Mouse (Mus musculus): ENCODE data around the gene Kcnn1. TPM values are rescaled to one million over a fixed set of nuclear protein-coding genes. Genes with fewer than 3 reads are reported as not detected.

The Kcnn1 gene
- polyA plus RNA-seq, 1 experiment from 2014 or later, result 12.6 TPM

GRCm38 (mm10) chr8:70808239-70808638, 54.8 kb downstream of the Kcnn1 start, which contains the start of gene Il12rb1:
TSS of gene Il12rb1 (plus strand) at chr8:70808449.
- Histone ChIP-seq H3K4me1 (ENCODE audit: control insufficient read depth, insufficient read depth, low read length) (peaks cover 5% of the 10 kb centered on the region; the same call in 1 of the 2 replicates), H3K36me3 (ENCODE audit: control insufficient read depth, insufficient read depth, low read length) (no peaks in the 10 kb centered on the region), H3K4me2 (ENCODE audit: low read depth, low read length) (no peak within 1 kb of the TSS), H3K27ac (ENCODE audit: low read depth, low read length) (no peak within 1 kb of the TSS), H3K9ac (replicated peaks; ENCODE audit: low read depth, low read length) (no peak within 1 kb of the TSS), H3K27me3 (ENCODE audit: control insufficient read depth, insufficient read depth, low read length) (peaks cover 16% of the 10 kb centered on the region; the same call in 1 of the 2 replicates), H3K9me3 (ENCODE audit: control insufficient read depth, low read length) (no peaks in the 10 kb centered on the region), H3K4me3 (ENCODE audit: low read depth, low read length) (no peak within 1 kb of the TSS)
- WGBS, result 57% methylated on average over 5 of the region's 5 CpGs
- ATAC-seq (ENCODE audit: low read depth), result no peak

GRCm38 (mm10) chr8:70807304-70807703, 55.8 kb downstream of the Kcnn1 start:
- ATAC-seq (ENCODE audit: low read depth), result no peak
- H3K4me1 ChIP-seq (ENCODE audit: control insufficient read depth, insufficient read depth, low read length), result peaks cover 5% of the 10 kb centered on the region; the same call in 1 of the 2 replicates
- H3K36me3 ChIP-seq (ENCODE audit: control insufficient read depth, insufficient read depth, low read length), result no peaks in the 10 kb centered on the region
- no peak overlapping the region for H3K4me3 ChIP-seq (ENCODE audit: low read depth, low read length)
- H3K9ac ChIP-seq (replicated peaks; ENCODE audit: low read depth, low read length), result no peak overlapping the region
- no peak overlapping the region for H3K27ac ChIP-seq (ENCODE audit: low read depth, low read length)
- H3K27me3 ChIP-seq (ENCODE audit: control insufficient read depth, insufficient read depth, low read length), result peaks cover 16% of the 10 kb centered on the region
- no peak overlapping the region for H3K4me2 ChIP-seq (ENCODE audit: low read depth, low read length)
- H3K9me3 ChIP-seq (ENCODE audit: control insufficient read depth, low read length), result no peaks in the 10 kb centered on the region
- 68% methylated on average over 1 of the region's 1 CpGs for WGBS

GRCm38 (mm10) chr8:70806541-70806940, 56.5 kb downstream of the Kcnn1 start:
- Histone ChIP-seq H3K4me2 (ENCODE audit: low read depth, low read length) (no peak overlapping the region), H3K27me3 (ENCODE audit: control insufficient read depth, insufficient read depth, low read length) (peaks cover 16% of the 10 kb centered on the region), H3K4me3 (ENCODE audit: low read depth, low read length) (no peak overlapping the region), H3K27ac (ENCODE audit: low read depth, low read length) (no peak overlapping the region), H3K36me3 (ENCODE audit: control insufficient read depth, insufficient read depth, low read length) (no peaks in the 10 kb centered on the region), H3K9me3 (ENCODE audit: control insufficient read depth, low read length) (no peaks in the 10 kb centered on the region), H3K9ac (replicated peaks; ENCODE audit: low read depth, low read length) (no peak overlapping the region), H3K4me1 (ENCODE audit: control insufficient read depth, insufficient read depth, low read length) (peaks cover 5% of the 10 kb centered on the region; the same call in 1 of the 2 replicates)
- no peak for ATAC-seq (ENCODE audit: low read depth)
- 75% methylated on average over 4 of the region's 4 CpGs for WGBS

DNA sequence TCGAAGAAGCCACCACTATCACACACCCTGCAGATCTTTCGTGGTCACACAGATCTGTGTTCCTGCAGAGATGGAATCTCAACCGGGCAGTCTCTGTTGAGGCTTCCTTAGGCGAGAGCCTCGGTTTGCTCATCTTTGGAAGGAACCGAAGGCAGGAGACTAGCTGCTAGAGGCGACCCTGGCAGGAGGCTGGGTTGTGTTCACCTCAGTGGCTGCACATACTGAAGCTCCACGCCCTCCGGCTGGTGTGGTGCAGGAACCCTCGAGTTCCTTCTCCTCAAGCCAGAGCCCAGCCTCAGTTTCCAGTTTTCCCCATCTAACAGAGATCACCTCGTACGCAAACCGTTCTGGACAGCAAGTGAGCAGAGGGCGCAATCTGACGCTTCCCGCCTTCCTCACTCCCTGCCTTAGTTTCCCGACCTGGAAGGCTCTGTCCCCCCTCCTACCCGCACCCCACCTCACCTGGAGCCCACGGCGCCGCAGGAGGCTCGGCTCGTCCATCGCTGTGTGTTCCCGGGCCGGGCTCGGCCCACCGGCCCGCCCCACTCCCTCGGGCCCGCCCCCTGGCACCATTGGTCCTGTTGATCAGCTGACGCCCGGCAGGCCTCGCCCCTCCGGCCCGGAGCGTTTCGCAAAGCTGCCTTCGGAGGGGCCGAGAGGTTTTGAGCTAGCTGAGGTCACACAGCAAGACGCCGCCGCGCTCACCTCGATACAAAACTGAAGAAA, 58.4 kb downstream of the Kcnn1 start, which contains the start of gene Mast3:
TSS of gene Mast3 (minus strand) at position 574 of the 726 bp plus-strand sequence.
- Histone ChIP-seq H3K36me3 (ENCODE audit: control insufficient read depth, insufficient read depth, low read length) (no peaks in the 10 kb centered on the region), H3K9me3 (ENCODE audit: control insufficient read depth, low read length) (no peaks in the 10 kb centered on the region), H3K4me1 (ENCODE audit: control insufficient read depth, insufficient read depth, low read length) (peaks cover 5% of the 10 kb centered on the region; the same call in 1 of the 2 replicates), H3K9ac (replicated peaks; ENCODE audit: low read depth, low read length) (peak within 1 kb of the TSS; percentile 25; the same call in 1 of the 2 replicates), H3K4me2 (ENCODE audit: low read depth, low read length) (peak within 1 kb of the TSS; percentile 65), H3K4me3 (ENCODE audit: low read depth, low read length) (peak within 1 kb of the TSS; percentile 44), H3K27ac (ENCODE audit: low read depth, low read length) (no peak within 1 kb of the TSS), H3K27me3 (ENCODE audit: control insufficient read depth, insufficient read depth, low read length) (peaks cover 17% of the 10 kb centered on the region)
- peak; percentile 87 for ATAC-seq (ENCODE audit: low read depth)
- 1% methylated on average over 44 of the region's 45 CpGs for WGBS

DNA sequence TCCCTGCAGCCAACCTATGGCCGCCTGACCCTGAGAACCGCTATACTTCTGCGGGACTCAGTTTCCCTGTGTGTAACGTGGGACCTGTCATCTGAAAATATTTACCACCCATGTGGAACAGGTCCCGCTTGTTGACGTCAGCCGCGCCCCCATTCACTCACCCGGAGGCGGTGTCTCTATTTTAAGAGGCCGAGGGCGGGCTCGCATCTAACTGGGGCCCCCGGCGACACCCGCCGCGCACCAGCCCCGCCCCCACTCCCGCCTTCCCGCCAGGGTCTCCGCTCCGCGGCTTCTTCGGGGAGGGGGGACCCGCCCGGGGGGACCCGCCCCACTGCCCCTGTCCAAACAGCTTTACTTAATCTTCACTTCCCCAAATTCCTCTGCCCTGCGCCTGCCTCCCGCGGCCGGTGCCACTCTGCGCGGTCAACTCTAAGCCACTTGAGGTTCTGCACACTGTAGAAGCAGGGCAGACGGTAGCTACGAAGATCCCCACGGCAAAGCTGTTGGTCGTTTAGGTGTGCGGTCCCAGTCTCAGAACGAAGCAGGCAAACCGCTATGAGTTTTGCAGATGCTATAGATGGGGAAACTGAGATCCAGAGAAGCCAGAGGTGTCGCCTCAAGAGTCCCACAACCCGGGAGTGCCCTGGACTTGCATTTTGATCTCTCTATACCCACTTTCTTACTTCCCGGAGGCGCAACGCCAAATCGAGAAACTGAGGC, 59.1 kb downstream of the Kcnn1 start:
- peak overlapping the region; percentile 44 for H3K4me3 ChIP-seq (ENCODE audit: low read depth, low read length)
- peaks cover 5% of the 10 kb centered on the region; the same call in 1 of the 2 replicates for H3K4me1 ChIP-seq (ENCODE audit: control insufficient read depth, insufficient read depth, low read length)
- H3K9ac ChIP-seq (replicated peaks; ENCODE audit: low read depth, low read length), result 0 out of 2 replicates have a peak overlapping the region, but pooled peaks have one; percentile 25
- peak overlapping the region; percentile 65 for H3K4me2 ChIP-seq (ENCODE audit: low read depth, low read length)
- no peaks in the 10 kb centered on the region for H3K36me3 ChIP-seq (ENCODE audit: control insufficient read depth, insufficient read depth, low read length)
- 2% methylated on average over 44 of the region's 47 CpGs for WGBS
- ATAC-seq (ENCODE audit: low read depth), result 0 out of 2 replicates have a peak, but pooled peaks have one; percentile 15
- H3K9me3 ChIP-seq (ENCODE audit: control insufficient read depth, low read length), result no peaks in the 10 kb centered on the region
- H3K27ac ChIP-seq (ENCODE audit: low read depth, low read length), result no peak overlapping the region
- peaks cover 23% of the 10 kb centered on the region for H3K27me3 ChIP-seq (ENCODE audit: control insufficient read depth, insufficient read depth, low read length)

GRCm38 (mm10) chr8:70802786-70803510, 60.1 kb downstream of the Kcnn1 start:
- peaks cover 9% of the 10 kb centered on the region; the same call in 1 of the 2 replicates for H3K4me1 ChIP-seq (ENCODE audit: control insufficient read depth, insufficient read depth, low read length)
- ATAC-seq (ENCODE audit: low read depth), result no peak
- no peak overlapping the region for H3K4me2 ChIP-seq (ENCODE audit: low read depth, low read length)
- H3K36me3 ChIP-seq (ENCODE audit: control insufficient read depth, insufficient read depth, low read length), result no peaks in the 10 kb centered on the region
- H3K27me3 ChIP-seq (ENCODE audit: control insufficient read depth, insufficient read depth, low read length), result peaks cover 25% of the 10 kb centered on the region
- no peak overlapping the region for H3K4me3 ChIP-seq (ENCODE audit: low read depth, low read length)
- H3K9ac ChIP-seq (replicated peaks; ENCODE audit: low read depth, low read length), result no peak overlapping the region
- no peaks in the 10 kb centered on the region for H3K9me3 ChIP-seq (ENCODE audit: control insufficient read depth, low read length)
- H3K27ac ChIP-seq (ENCODE audit: low read depth, low read length), result no peak overlapping the region
- 73% methylated on average over 11 of the region's 11 CpGs for WGBS

GRCm38 (mm10) chr8:70801830-70802229, 61.2 kb downstream of the Kcnn1 start:
- no peak overlapping the region for H3K4me3 ChIP-seq (ENCODE audit: low read depth, low read length)
- 71% methylated on average over 1 of the region's 1 CpGs for WGBS
- H3K27me3 ChIP-seq (ENCODE audit: control insufficient read depth, insufficient read depth, low read length), result peaks cover 25% of the 10 kb centered on the region
- peaks cover 11% of the 10 kb centered on the region; the same call in 1 of the 2 replicates for H3K4me1 ChIP-seq (ENCODE audit: control insufficient read depth, insufficient read depth, low read length)
- no peaks in the 10 kb centered on the region for H3K9me3 ChIP-seq (ENCODE audit: control insufficient read depth, low read length)
- H3K27ac ChIP-seq (ENCODE audit: low read depth, low read length), result no peak overlapping the region
- no peak overlapping the region for H3K9ac ChIP-seq (replicated peaks; ENCODE audit: low read depth, low read length)
- no peak for ATAC-seq (ENCODE audit: low read depth)
- H3K36me3 ChIP-seq (ENCODE audit: control insufficient read depth, insufficient read depth, low read length), result no peaks in the 10 kb centered on the region
- H3K4me2 ChIP-seq (ENCODE audit: low read depth, low read length), result no peak overlapping the region

DNA sequence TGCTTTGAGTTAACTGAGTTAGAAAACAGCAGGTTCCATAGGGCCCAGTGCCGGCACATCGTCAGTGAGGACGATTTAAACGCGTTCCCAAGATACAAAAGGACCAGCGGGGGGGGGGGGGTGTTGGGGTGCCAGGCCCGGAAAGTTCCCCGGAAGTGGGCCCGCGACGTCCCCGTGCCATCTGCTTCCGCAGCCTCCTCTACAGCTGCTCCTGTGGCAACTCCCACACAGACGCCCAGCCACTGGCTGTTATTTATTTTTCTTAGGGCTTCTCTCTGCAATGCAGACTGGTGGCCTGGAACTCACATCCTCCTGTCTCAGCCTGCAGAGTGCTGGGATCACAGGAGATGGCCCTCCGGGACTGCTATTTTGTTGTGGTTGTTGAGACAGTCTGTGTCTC, 61.9 kb downstream of the Kcnn1 start:
- no peak for ATAC-seq (ENCODE audit: low read depth)

More for the DNA sequence above, 61.9 kb downstream of the Kcnn1 start:
- Histone ChIP-seq H3K4me1 (ENCODE audit: control insufficient read depth, insufficient read depth, low read length) (peaks cover 11% of the 10 kb centered on the region; the same call in 1 of the 2 replicates), H3K4me2 (ENCODE audit: low read depth, low read length) (no peak overlapping the region), H3K9me3 (ENCODE audit: control insufficient read depth, low read length) (no peaks in the 10 kb centered on the region), H3K9ac (replicated peaks; ENCODE audit: low read depth, low read length) (no peak overlapping the region), H3K36me3 (ENCODE audit: control insufficient read depth, insufficient read depth, low read length) (no peaks in the 10 kb centered on the region), H3K4me3 (ENCODE audit: low read depth, low read length) (no peak overlapping the region), H3K27ac (ENCODE audit: low read depth, low read length) (no peak overlapping the region), H3K27me3 (ENCODE audit: control insufficient read depth, insufficient read depth, low read length) (peaks cover 24% of the 10 kb centered on the region)
- WGBS, result 22% methylated on average over 15 of the region's 15 CpGs

Data from neural tube, embryonic 14.5 days (tissue).